Mouse (Mus musculus): ENCODE results near the gene Slc6a12.

GRCm38 (mm10) chr6:121356041-121356440 is 13.2 kb downstream of the Slc6a12 start:
- no peak for TF ChIP-seq CTCF (conservative IDR thresholded peaks at IDR 0.05; ENCODE audit: insufficient read depth, insufficient read length, low read depth, low read length)
- no peak for TF ChIP-seq POLR2A (IDR thresholded peaks at IDR 0.05; ENCODE audit: low read depth, low read length)
